Mouse (Mus musculus) E14TG2a.4 (cell line): ENCODE results near the gene Prkab1.

Source experiments
- CTCF ChIP-seq: conservative IDR thresholded peaks from 2 replicates; pipeline ENCODE4 v1.5.1; 2014; ENCODE audit warnings: low read length
- NANOG ChIP-seq: IDR thresholded peaks from 2 replicates; pipeline ENCODE4 v1.6.1; 2014; ENCODE audit warnings: borderline replicate concordance, low read length, mixed read lengths
- POU5F1 ChIP-seq: IDR thresholded peaks from 2 replicates; pipeline ENCODE4 v1.6.1; 2014; ENCODE audit warnings: low read length, borderline replicate concordance

DNA sequence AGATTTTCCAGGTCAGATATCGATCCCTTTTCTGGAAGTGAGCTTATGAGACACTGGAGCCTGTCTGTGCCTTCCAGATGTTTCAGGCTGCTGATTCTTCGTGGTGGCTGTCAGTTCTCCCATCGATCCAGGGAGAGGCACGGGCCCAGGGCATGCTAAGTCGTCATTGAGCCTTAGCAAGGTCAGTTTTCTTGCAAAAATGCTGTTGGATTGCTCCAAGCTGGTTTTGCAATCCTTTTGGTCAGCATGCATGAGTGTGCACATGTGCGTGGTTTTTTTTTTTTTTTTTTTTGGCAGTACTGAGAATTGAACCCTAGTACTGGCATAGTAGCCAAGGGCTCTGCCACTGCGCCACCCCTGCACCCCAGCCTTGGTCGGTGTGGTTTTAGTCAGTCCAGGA lies 21.2 kb downstream of the Prkab1 start:
- TF ChIP-seq CTCF (no peak), NANOG (no peak), POU5F1 (no peak)
